Mouse (Mus musculus): ENCODE measurements around the gene Arhgap10. TPM values are rescaled to one million over a fixed set of nuclear protein-coding genes. Genes with fewer than 3 reads are reported as not detected.

Arhgap10 gene
- total and polyA plus RNA-seq, 2 experiments from 2014 or later, result 23.6 to 33.3 TPM

GRCm38 (mm10) chr8:77545616-77546015 lies 27.9 kb upstream of the Arhgap10 start:
- Histone ChIP-seq H3K4me3 (ENCODE audit: low read depth, low read length) (no peak overlapping the region), H3K9ac (replicated peaks; ENCODE audit: low read depth, low read length) (no peak overlapping the region), H3K27ac (ENCODE audit: low read depth) (no peak overlapping the region), H3K36me3 (replicated peaks; ENCODE audit: control insufficient read depth, insufficient read depth, low read length) (no peaks in the 10 kb centered on the region), H3K4me1 (ENCODE audit: control insufficient read depth, insufficient read depth) (peaks cover 5% of the 10 kb centered on the region; the same call in 1 of the 2 replicates), H3K27me3 (ENCODE audit: control insufficient read depth, insufficient read depth, low read length) (no peaks in the 10 kb centered on the region), H3K4me2 (ENCODE audit: low read depth, low read length) (no peak overlapping the region), H3K9me3 (replicated peaks; ENCODE audit: control insufficient read depth, low read length) (no peaks in the 10 kb centered on the region)
- 81% methylated on average over 4 of the region's 4 CpGs for WGBS
- TF ChIP-seq CTCF (IDR thresholded peaks at IDR 0.05; ENCODE audit: low read depth) (no peak), EP300 (IDR thresholded peaks at IDR 0.05; ENCODE audit: low read depth) (no peak)
- DNase-seq (ENCODE audit: low spot score) (no peak), ATAC-seq (ENCODE audit: insufficient read depth, low read depth) (no peak)

GRCm38 (mm10) chr8:77544428-77544827 lies 26.7 kb upstream of the Arhgap10 start:
- H3K27me3 ChIP-seq (ENCODE audit: control insufficient read depth, insufficient read depth, low read length), result no peaks in the 10 kb centered on the region
- H3K36me3 ChIP-seq (replicated peaks; ENCODE audit: control insufficient read depth, insufficient read depth, low read length), result no peaks in the 10 kb centered on the region
- DNase-seq (ENCODE audit: low spot score) (no peak), ATAC-seq (ENCODE audit: insufficient read depth, low read depth) (no peak)
- no peak for TF ChIP-seq EP300 (IDR thresholded peaks at IDR 0.05; ENCODE audit: low read depth)
- no peak for TF ChIP-seq CTCF (IDR thresholded peaks at IDR 0.05; ENCODE audit: low read depth)
- H3K4me3 ChIP-seq (ENCODE audit: low read depth, low read length), result no peak overlapping the region
- peaks cover 5% of the 10 kb centered on the region; the same call in 1 of the 2 replicates for H3K4me1 ChIP-seq (ENCODE audit: control insufficient read depth, insufficient read depth)
- no peak overlapping the region for H3K9ac ChIP-seq (replicated peaks; ENCODE audit: low read depth, low read length)
- H3K4me2 ChIP-seq (ENCODE audit: low read depth, low read length), result no peak overlapping the region
- H3K9me3 ChIP-seq (replicated peaks; ENCODE audit: control insufficient read depth, low read length), result no peaks in the 10 kb centered on the region
- 43% methylated on average over 3 of the region's 3 CpGs for WGBS
- H3K27ac ChIP-seq (ENCODE audit: low read depth), result no peak overlapping the region

GRCm38 (mm10) chr8:77543152-77543777 lies 25.5 kb upstream of the Arhgap10 start:
- TF ChIP-seq CTCF (IDR thresholded peaks at IDR 0.05; ENCODE audit: low read depth) (no peak), EP300 (IDR thresholded peaks at IDR 0.05; ENCODE audit: low read depth) (no peak)
- Histone ChIP-seq H3K4me2 (ENCODE audit: low read depth, low read length) (no peak overlapping the region), H3K27ac (ENCODE audit: low read depth) (no peak overlapping the region), H3K9me3 (replicated peaks; ENCODE audit: control insufficient read depth, low read length) (no peaks in the 10 kb centered on the region), H3K9ac (replicated peaks; ENCODE audit: low read depth, low read length) (no peak overlapping the region), H3K27me3 (ENCODE audit: control insufficient read depth, insufficient read depth, low read length) (no peaks in the 10 kb centered on the region), H3K4me1 (ENCODE audit: control insufficient read depth, insufficient read depth) (no peaks in the 10 kb centered on the region), H3K4me3 (ENCODE audit: low read depth, low read length) (no peak overlapping the region), H3K36me3 (replicated peaks; ENCODE audit: control insufficient read depth, insufficient read depth, low read length) (no peaks in the 10 kb centered on the region)
- ATAC-seq (ENCODE audit: insufficient read depth, low read depth) (no peak), DNase-seq (ENCODE audit: low spot score) (no peak)
- 68% methylated on average over 6 of the region's 6 CpGs for WGBS

- TF ChIP-seq EP300 (IDR thresholded peaks at IDR 0.05; ENCODE audit: low read depth) (no peak), CTCF (IDR thresholded peaks at IDR 0.05; ENCODE audit: low read depth) (no peak)
- Histone ChIP-seq H3K4me1 (ENCODE audit: control insufficient read depth, insufficient read depth) (no peaks in the 10 kb centered on the region), H3K4me3 (ENCODE audit: low read depth, low read length) (no peak overlapping the region), H3K4me2 (ENCODE audit: low read depth, low read length) (no peak overlapping the region), H3K27me3 (ENCODE audit: control insufficient read depth, insufficient read depth, low read length) (no peaks in the 10 kb centered on the region), H3K9ac (replicated peaks; ENCODE audit: low read depth, low read length) (no peak overlapping the region), H3K9me3 (replicated peaks; ENCODE audit: control insufficient read depth, low read length) (no peaks in the 10 kb centered on the region), H3K27ac (ENCODE audit: low read depth) (no peak overlapping the region), H3K36me3 (replicated peaks; ENCODE audit: control insufficient read depth, insufficient read depth, low read length) (no peaks in the 10 kb centered on the region)
- ATAC-seq (ENCODE audit: insufficient read depth, low read depth) (no peak), DNase-seq (ENCODE audit: low spot score) (no peak)
- 95% methylated on average over 1 of the region's 1 CpGs for WGBS
Observed at GRCm38 (mm10) chr8:77538256-77538655, 20.5 kb upstream of the Arhgap10 start.

- no peaks in the 10 kb centered on the region for H3K27me3 ChIP-seq (ENCODE audit: control insufficient read depth, insufficient read depth, low read length)
- DNase-seq (ENCODE audit: low spot score), result no peak
- no peaks in the 10 kb centered on the region for H3K36me3 ChIP-seq (replicated peaks; ENCODE audit: control insufficient read depth, insufficient read depth, low read length)
- H3K4me1 ChIP-seq (ENCODE audit: control insufficient read depth, insufficient read depth), result no peaks in the 10 kb centered on the region
- no peak overlapping the region for H3K27ac ChIP-seq (ENCODE audit: low read depth)
- H3K4me2 ChIP-seq (ENCODE audit: low read depth, low read length), result no peak overlapping the region
- no peaks in the 10 kb centered on the region for H3K9me3 ChIP-seq (replicated peaks; ENCODE audit: control insufficient read depth, low read length)
- no peak for ATAC-seq (ENCODE audit: insufficient read depth, low read depth)
- no peak overlapping the region for H3K9ac ChIP-seq (replicated peaks; ENCODE audit: low read depth, low read length)
- no peak for TF ChIP-seq EP300 (IDR thresholded peaks at IDR 0.05; ENCODE audit: low read depth)
- TF ChIP-seq CTCF (IDR thresholded peaks at IDR 0.05; ENCODE audit: low read depth), result no peak
- WGBS, result 83% methylated on average over 12 of the region's 12 CpGs
- no peak overlapping the region for H3K4me3 ChIP-seq (ENCODE audit: low read depth, low read length)
Observed at GRCm38 (mm10) chr8:77536821-77537220, 19.1 kb upstream of the Arhgap10 start.

Data from heart, postnatal 0 days (tissue).